8 mouse cellular contexts compared by ENCODE assay signal in genomic region chrX:103981806-103982205, GRCm38 (mm10). TPM values are rescaled to one million over a fixed set of nuclear protein-coding genes. Genes with fewer than 3 reads are reported as not detected.
A peak's percentile ranks its signal among the peaks of the same experiment; 100 is the strongest.
DNase-seq lines count a peak whose midpoint lies in the region; ATAC-seq and TF ChIP-seq lines count a peak whose summit lies in the region.

No protein-coding gene starts in this region.

- H3K27me3 ChIP-seq in embryonic facial prominence, embryonic 12.5 days: peaks cover 6% of the 10 kb centered on the region; the same call in 1 of the 2 replicates
- H3K27me3 ChIP-seq in hindbrain, embryonic 16.5 days (replicated peaks; ENCODE audit: control insufficient read depth, insufficient read depth, low read length): no peaks in the 10 kb centered on the region; the same call in 1 of the 2 replicates
- peaks cover 10% of the 10 kb centered on the region for H3K27me3 ChIP-seq in midbrain, embryonic 16.5 days (ENCODE audit: control insufficient read depth, insufficient read depth, low read depth, low read length)

- H3K36me3 ChIP-seq in embryonic facial prominence, embryonic 12.5 days: 0 out of 2 replicates have a peak, but pooled peaks cover 3% of the 10 kb centered on the region
- H3K36me3 ChIP-seq in hindbrain, embryonic 16.5 days (ENCODE audit: control insufficient read depth, insufficient read depth, low read length): no peaks in the 10 kb centered on the region
- no peaks in the 10 kb centered on the region for H3K36me3 ChIP-seq in midbrain, embryonic 16.5 days (ENCODE audit: control insufficient read depth, insufficient read depth, low read length)

- H3K4me2 ChIP-seq in embryonic facial prominence, embryonic 12.5 days (replicated peaks): peak overlapping the region; percentile 35; the same call in 1 of the 2 replicates
- peak overlapping the region; percentile 54 for H3K4me2 ChIP-seq in hindbrain, embryonic 16.5 days (ENCODE audit: low read length)
- H3K4me2 ChIP-seq in midbrain, embryonic 16.5 days (ENCODE audit: low read length): peak overlapping the region; percentile 50

- TF ChIP-seq CTCF in left cerebral cortex, adult 2 months (IDR thresholded peaks at IDR 0.05): no peak

- H3K9ac ChIP-seq in embryonic facial prominence, embryonic 12.5 days: no peak overlapping the region
- no peak overlapping the region for H3K9ac ChIP-seq in hindbrain, embryonic 16.5 days (ENCODE audit: low read depth, low read length)
- no peak overlapping the region for H3K9ac ChIP-seq in midbrain, embryonic 16.5 days (ENCODE audit: low read depth, low read length)

- peak overlapping the region; percentile 41 for H3K4me3 ChIP-seq in left cerebral cortex, adult 2 months
- H3K4me3 ChIP-seq in embryonic facial prominence, embryonic 12.5 days: peak overlapping the region; percentile 68; the same call in 1 of the 2 replicates
- peak overlapping the region; percentile 72 for H3K4me3 ChIP-seq in hindbrain, embryonic 16.5 days (ENCODE audit: low read length)
- no peak overlapping the region for H3K4me3 ChIP-seq in midbrain, embryonic 16.5 days (ENCODE audit: low read depth, low read length)

- intact Hi-C loops in left cerebral cortex, adult 2 months (cut with DNase I): loop anchor here (5.0 kb wide), 1 partner anchor 220 kb away; the partner anchor contains the start of gene Nexmif
- intact Hi-C loops in left cerebral cortex, postnatal 4 days (cut with DNase I): no loop called here

- no peak for ATAC-seq in embryonic facial prominence, embryonic 12.5 days (ENCODE audit: insufficient number of reproducible peaks, insufficient read depth, low FRiP score, low TSS enrichment)
- no peak for ATAC-seq in hindbrain, embryonic 16.5 days
- ATAC-seq in midbrain, embryonic 16.5 days: no peak
- no peak for ATAC-seq in inflammation-experienced regulatory T-cells, adult 6 months

- H3K4me1 ChIP-seq in embryonic facial prominence, embryonic 12.5 days: no peaks in the 10 kb centered on the region
- H3K4me1 ChIP-seq in hindbrain, embryonic 16.5 days (ENCODE audit: control insufficient read depth, insufficient read depth, low read depth, low read length): peaks cover 2% of the 10 kb centered on the region; the same call in 1 of the 2 replicates
- H3K4me1 ChIP-seq in midbrain, embryonic 16.5 days (ENCODE audit: control insufficient read depth, insufficient read depth, low read length): peaks cover 4% of the 10 kb centered on the region

- H3K9me3 ChIP-seq in embryonic facial prominence, embryonic 12.5 days: no peaks in the 10 kb centered on the region
- H3K9me3 ChIP-seq in hindbrain, embryonic 16.5 days (ENCODE audit: control insufficient read depth, low read length): no peaks in the 10 kb centered on the region
- H3K9me3 ChIP-seq in midbrain, embryonic 16.5 days (replicated peaks; ENCODE audit: control insufficient read depth, low read length, poor library complexity, severe bottlenecking): no peaks in the 10 kb centered on the region

- 79% methylated on average over 10 of the region's 10 CpGs for WGBS in embryonic facial prominence, embryonic 12.5 days
- WGBS in hindbrain, embryonic 16.5 days: 79% methylated on average over 10 of the region's 10 CpGs
- WGBS in midbrain, embryonic 16.5 days: 80% methylated on average over 10 of the region's 10 CpGs

- no peak for DNase-seq in left cerebral cortex, adult 2 months (ENCODE audit: extremely low spot score in 1 of 2, low spot score in 2 of 2)
- no peak for DNase-seq in left cerebral cortex, postnatal 4 days
- DNase-seq in right cerebral cortex, postnatal 10 days (ENCODE audit: low spot score in 2 of 2): no peak
- no peak for DNase-seq in retina, embryonic 14.5 days (ENCODE audit: low spot score)

- peak overlapping the region; percentile 82 for H3K27ac ChIP-seq in left cerebral cortex, adult 2 months
- peak overlapping the region; percentile 80 for H3K27ac ChIP-seq in embryonic facial prominence, embryonic 12.5 days
- peak overlapping the region; percentile 75 for H3K27ac ChIP-seq in hindbrain, embryonic 16.5 days (ENCODE audit: low read depth, low read length)
- H3K27ac ChIP-seq in midbrain, embryonic 16.5 days (ENCODE audit: low read length): peak overlapping the region; percentile 83

RNA-seq across cellular contexts. Expression of gene Rlim, which starts 0.7 kb away (rescaled TPM):
- 10 to 100 TPM; 45.9 to 50.9 TPM for total RNA-seq in left cerebral cortex, adult 2 months (2021)
- total RNA-seq in left cerebral cortex, postnatal 4 days (2021): 10 to 100 TPM; 49.9 to 55.1 TPM
- 43.6 and 43.7 TPM in 2 replicates for polyA plus RNA-seq in embryonic facial prominence, embryonic 12.5 days (2016; fragmentation: Nextera tagmentation; extraction: Ambion mirVana)
- polyA plus RNA-seq in hindbrain, embryonic 16.5 days (2015; fragmentation: Nextera tagmentation; extraction: Ambion mirVana): 20.2 and 23.9 TPM in 2 replicates
- polyA plus RNA-seq in midbrain, embryonic 16.5 days (2015; fragmentation: Nextera tagmentation; extraction: Ambion mirVana): 24.6 and 29.9 TPM in 2 replicates
- polyA plus RNA-seq in inflammation-experienced regulatory T-cells, adult 6 months (2017; shearing (Covaris generic)): 10 to 100 TPM; 29.2 to 33.3 (median 30.4) TPM
